In the genomic region with DNA sequence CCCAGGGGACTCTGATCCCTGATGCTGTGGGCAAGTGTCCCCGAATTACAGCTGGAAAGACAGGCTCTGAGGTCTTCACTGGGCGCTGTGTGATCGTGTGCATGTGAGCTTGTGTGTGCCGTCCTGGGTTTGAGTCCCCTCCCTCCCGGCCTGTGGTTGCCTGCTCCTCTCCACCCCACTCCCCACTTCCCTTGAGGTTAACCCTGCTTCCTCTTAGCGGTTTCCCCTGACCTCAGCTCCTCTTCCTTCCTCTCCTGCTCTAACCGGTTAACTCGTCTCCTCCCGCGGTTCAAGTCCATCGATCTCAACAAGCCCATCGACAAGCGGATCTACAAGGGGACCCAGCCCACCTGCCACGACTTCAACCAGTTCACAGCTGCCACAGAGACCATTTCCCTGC, we compare ENCODE assay signal across 7 mouse cellular contexts. TPM values are rescaled to one million over a fixed set of nuclear protein-coding genes. Genes with fewer than 3 reads are reported as not detected.
DNase-seq lines count a peak whose midpoint lies in the region; ATAC-seq and TF ChIP-seq lines count a peak whose summit lies in the region.

No protein-coding gene starts in this region.

- intact Hi-C loops in gastrocnemius, postnatal 14 days (cut with DNase I; ENCODE audit: low total_unique reads) = no loop called here

- H3K36me3 ChIP-seq in E14TG2a.4 (ENCODE audit: insufficient read depth, low read length) = peaks cover 52% of the 10 kb centered on the region
- H3K36me3 ChIP-seq in hindbrain, embryonic 10.5 days = peaks cover 51% of the 10 kb centered on the region
- peaks cover 39% of the 10 kb centered on the region for H3K36me3 ChIP-seq in lung, embryonic 16.5 days (ENCODE audit: control insufficient read depth, insufficient read depth, low read length)

- H3K9ac ChIP-seq in lung, embryonic 16.5 days (ENCODE audit: low read length) = peak overlapping the region; percentile 98; the same call in 1 of the 2 replicates

- H3K4me2 ChIP-seq in lung, embryonic 16.5 days (ENCODE audit: low read depth, low read length) = peak overlapping the region; percentile 80

- H3K27ac ChIP-seq in hindbrain, embryonic 10.5 days = peak overlapping the region; percentile 95
- no peak overlapping the region for H3K27ac ChIP-seq in lung, embryonic 16.5 days (ENCODE audit: low read length)

- no peaks in the 10 kb centered on the region for H3K9me3 ChIP-seq in E14TG2a.4 (ENCODE audit: low read length)
- H3K9me3 ChIP-seq in hindbrain, embryonic 10.5 days = peaks cover 3% of the 10 kb centered on the region; the same call in 1 of the 2 replicates
- no peaks in the 10 kb centered on the region for H3K9me3 ChIP-seq in lung, embryonic 16.5 days (ENCODE audit: control insufficient read depth, low read length)

- H3K4me1 ChIP-seq in E14TG2a.4 (replicated peaks; ENCODE audit: low read depth, low read length) = peaks cover 83% of the 10 kb centered on the region
- H3K4me1 ChIP-seq in hindbrain, embryonic 10.5 days (replicated peaks) = peaks cover 36% of the 10 kb centered on the region
- peaks cover 29% of the 10 kb centered on the region for H3K4me1 ChIP-seq in lung, embryonic 16.5 days (replicated peaks; ENCODE audit: control insufficient read depth, insufficient read depth, low read length)

- H3K4me3 ChIP-seq in E14TG2a.4 (replicated peaks; ENCODE audit: low read length) = peak overlapping the region; percentile 94
- peak overlapping the region; percentile 99 for H3K4me3 ChIP-seq in hindbrain, embryonic 10.5 days
- peak overlapping the region; percentile 97 for H3K4me3 ChIP-seq in lung, embryonic 16.5 days (ENCODE audit: low read length)

- 80% methylated on average over 14 of the region's 14 CpGs for WGBS in hindbrain, embryonic 10.5 days
- WGBS in lung, embryonic 16.5 days = 67% methylated on average over 14 of the region's 14 CpGs

- DNase-seq in hindbrain, embryonic 10.5 days (ENCODE audit: low spot score) = no peak
- DNase-seq in spleen, postnatal 14 days (ENCODE audit: low spot score in 2 of 2) = peak; percentile 57
- DNase-seq in Muller cell, postnatal 12 days (ENCODE audit: inconsistent ontology term) = no peak
- no peak for DNase-seq in gastrocnemius, postnatal 14 days

- ATAC-seq in common myeloid progenitor, adult 5-6 weeks (replicated peaks; ENCODE audit: low read depth, poor library complexity, severe bottlenecking) = peak; percentile 81
- no peak for ATAC-seq in lung, embryonic 16.5 days (ENCODE audit: low read depth)

- TF ChIP-seq CTCF in E14TG2a.4 (conservative IDR thresholded peaks at IDR 0.05; ENCODE audit: low read length) = no peak

- H3K27me3 ChIP-seq in E14TG2a.4 (ENCODE audit: insufficient read depth, low read length) = no peaks in the 10 kb centered on the region
- H3K27me3 ChIP-seq in hindbrain, embryonic 10.5 days (ENCODE audit: insufficient read depth, poor library complexity, severe bottlenecking) = no peaks in the 10 kb centered on the region
- H3K27me3 ChIP-seq in lung, embryonic 16.5 days (ENCODE audit: control insufficient read depth, insufficient read depth, low read depth, low read length) = no peaks in the 10 kb centered on the region

RNA-seq across cellular contexts. Expression of gene Dmwd, which starts 1.7 kb away (rescaled TPM):
- 6.3 and 12.7 TPM in 2 replicates for total RNA-seq in common myeloid progenitor, adult 5-6 weeks (2017)
- 16.6 and 20.7 TPM in 2 replicates for polyA plus RNA-seq in hindbrain, embryonic 10.5 days (2016; fragmentation: Nextera tagmentation; extraction: Ambion mirVana)
- 11.3 and 11.9 TPM in 2 replicates for polyA plus RNA-seq in lung, embryonic 16.5 days (2015; fragmentation: Nextera tagmentation; extraction: Ambion mirVana)
- total RNA-seq in gastrocnemius, postnatal 14 days (2021) = 10 to 100 TPM; 22.1 to 25.5 TPM

RNA-seq across cellular contexts. Expression of gene Dmpk, which starts 5.9 kb away (rescaled TPM):
- 0.32 TPM in 1 of 2 replicates, not detected in the other for total RNA-seq in common myeloid progenitor, adult 5-6 weeks (2017)
- 9.9 and 10.2 TPM in 2 replicates for polyA plus RNA-seq in hindbrain, embryonic 10.5 days (2016; fragmentation: Nextera tagmentation; extraction: Ambion mirVana)
- polyA plus RNA-seq in lung, embryonic 16.5 days (2015; fragmentation: Nextera tagmentation; extraction: Ambion mirVana) = 28.7 and 29.3 TPM in 2 replicates
- 100 to 1,000 TPM; 241 to 257 TPM for total RNA-seq in gastrocnemius, postnatal 14 days (2021)

RNA-seq across cellular contexts. Expression of gene Six5, which starts 16.6 kb away (rescaled TPM):
- total RNA-seq in common myeloid progenitor, adult 5-6 weeks (2017) = 3.1 and 5.1 TPM in 2 replicates
- polyA plus RNA-seq in hindbrain, embryonic 10.5 days (2016; fragmentation: Nextera tagmentation; extraction: Ambion mirVana) = 7.4 and 8.4 TPM in 2 replicates
- 7.2 and 7.5 TPM in 2 replicates for polyA plus RNA-seq in lung, embryonic 16.5 days (2015; fragmentation: Nextera tagmentation; extraction: Ambion mirVana)
- 1 to 10 TPM; 3.1 to 3.8 TPM for total RNA-seq in gastrocnemius, postnatal 14 days (2021)

RNA-seq across cellular contexts. Expression of gene Rsph6a, which starts 23.3 kb away (rescaled TPM):
- total RNA-seq in common myeloid progenitor, adult 5-6 weeks (2017) = not detected in 2 replicates
- not detected in 2 replicates for polyA plus RNA-seq in hindbrain, embryonic 10.5 days (2016; fragmentation: Nextera tagmentation; extraction: Ambion mirVana)
- polyA plus RNA-seq in lung, embryonic 16.5 days (2015; fragmentation: Nextera tagmentation; extraction: Ambion mirVana) = not detected in 2 replicates
- not detected for total RNA-seq in gastrocnemius, postnatal 14 days (2021)

RNA-seq across cellular contexts. Expression of gene Gm4969, which starts 40.4 kb away (rescaled TPM):
- 0.68 and 1.5 TPM in 2 replicates for total RNA-seq in common myeloid progenitor, adult 5-6 weeks (2017)
- 1.2 and 1.5 TPM in 2 replicates for polyA plus RNA-seq in hindbrain, embryonic 10.5 days (2016; fragmentation: Nextera tagmentation; extraction: Ambion mirVana)
- polyA plus RNA-seq in lung, embryonic 16.5 days (2015; fragmentation: Nextera tagmentation; extraction: Ambion mirVana) = 1.9 and 2.2 TPM in 2 replicates
- total RNA-seq in gastrocnemius, postnatal 14 days (2021) = not detected

Comparison
In these comparisons a context has a peak if more than half of its experiments do, and no peak if none do; other contexts are left out.
1. DNase-seq: peak in spleen, postnatal 14 days (2 of 2); none in hindbrain, embryonic 10.5 days (single experiment), Muller cell, postnatal 12 days (single experiment) and gastrocnemius, postnatal 14 days (single experiment).
2. RNA of gene Dmpk, which starts 5.9 kb away (total RNA-seq): 241 to 257 TPM in gastrocnemius, postnatal 14 days; 0.32 TPM in common myeloid progenitor, adult 5-6 weeks; every median in the first group is over 100 times any median in the second.
3. Peak in every context shown above with its lines, with median percentiles within 50 percentile points of each other: H3K4me3 ChIP-seq.